Mouse (Mus musculus) urinary bladder, postnatal 10 days (tissue): ENCODE results near the gene Lat.
"Not testable (repeated sequence)": the region's sequence is repeated elsewhere in the genome, so short reads cannot be mapped to it uniquely, and the experiment has no call there.

Experiments
- DNase-seq: peaks from one replicate; pipeline ENCODE4 v3.0.0; 2022; ENCODE audit warnings: low spot score

Gene Lat

GRCm38 (mm10) chr7:126369393-126369792 lies at the start of gene Lat:
TSS of gene Lat (minus strand) at chr7:126369570.
- no peak for DNase-seq

- DNase-seq, result no peak
Measured at GRCm38 (mm10) chr7:126418496-126418895, 49.1 kb upstream of the Lat start.

- DNase-seq, result no peak
Measured at GRCm38 (mm10) chr7:126417606-126418005, 48.2 kb upstream of the Lat start.

GRCm38 (mm10) chr7:126417045-126417444 lies 47.7 kb upstream of the Lat start:
- DNase-seq, result no peak

GRCm38 (mm10) chr7:126416615-126417014 lies 47.2 kb upstream of the Lat start:
- no peak for DNase-seq

- DNase-seq, result no peak
Measured at GRCm38 (mm10) chr7:126414725-126415124, 45.4 kb upstream of the Lat start, which contains the start of gene Cd19. TSS of gene Cd19 (minus strand) at chr7:126414889.

- no peak for DNase-seq
Measured at GRCm38 (mm10) chr7:126411061-126411460, 41.7 kb upstream of the Lat start.

GRCm38 (mm10) chr7:126408686-126409085 lies 39.3 kb upstream of the Lat start:
- DNase-seq, result no peak

GRCm38 (mm10) chr7:126402518-126402917 lies 33.1 kb upstream of the Lat start:
- not testable (repeated sequence) for DNase-seq

- DNase-seq, result peak; percentile 46
Measured at GRCm38 (mm10) chr7:126399548-126399947, 30.2 kb upstream of the Lat start.

GRCm38 (mm10) chr7:126397822-126398221 lies 28.5 kb upstream of the Lat start:
- no peak for DNase-seq

GRCm38 (mm10) chr7:126397221-126397620 lies 27.9 kb upstream of the Lat start:
- no peak for DNase-seq

GRCm38 (mm10) chr7:126396298-126397119 lies 27.1 kb upstream of the Lat start, which contains the start of gene Nfatc2ip:
TSS of gene Nfatc2ip (minus strand) at chr7:126396737.
- peak; percentile 71 for DNase-seq

GRCm38 (mm10) chr7:126392086-126392884 lies 22.9 kb upstream of the Lat start:
- DNase-seq, result not testable (repeated sequence)

GRCm38 (mm10) chr7:126388185-126388584 lies 18.8 kb upstream of the Lat start:
- DNase-seq, result no peak

- no peak for DNase-seq
Measured at GRCm38 (mm10) chr7:126383565-126383964, 14.2 kb upstream of the Lat start.

GRCm38 (mm10) chr7:126377278-126378158 lies 8.1 kb upstream of the Lat start, which contains the start of gene Spns1:
TSS of gene Spns1 (minus strand) at chr7:126377450.
- peak; percentile 81 for DNase-seq

- no peak for DNase-seq
Measured at GRCm38 (mm10) chr7:126376903-126377277, 7.5 kb upstream of the Lat start.

GRCm38 (mm10) chr7:126375012-126375411 lies 5.6 kb upstream of the Lat start:
- no peak for DNase-seq

GRCm38 (mm10) chr7:126374526-126374925 lies 5.2 kb upstream of the Lat start:
- no peak for DNase-seq

- no peak for DNase-seq
Measured at GRCm38 (mm10) chr7:126373007-126373406, 3.6 kb upstream of the Lat start.

- no peak for DNase-seq
Measured at GRCm38 (mm10) chr7:126368367-126368766, 1.0 kb downstream of the Lat start.
